Mouse (Mus musculus) limb, embryonic 14.5 days (tissue): ENCODE measurements at regions not wholly inside any gene's neighbourhood (a gene's known extent, or its start where the extent isn't known, plus 50 kb on each side); places are given as distances from the start of the nearest gene placed in this dataset.

Experiments
- ATAC-seq: fragments of 200-750 bp; cut with Nextera tagmentation; 2 replicates; pipeline ENCODE4 v1.8.0; 2017; ENCODE audit warnings: low read depth, moderate number of reproducible peaks, moderate TSS enrichment; ENCODE audit not compliant: low FRiP score
- DNase-seq: peaks from one replicate; pipeline ENCODE4 v3.0.0-alpha.2; 2015; ENCODE audit warnings: low spot score
- H3K27ac ChIP-seq: fragments of 300-500 bp; sonication (generic); replicated peaks from 2 replicates; pipeline ENCODE4 v1.5.1; 2014; ENCODE audit warnings: low read depth, mild to moderate bottlenecking, low read length, moderate library complexity, mixed read lengths
- H3K27me3 ChIP-seq: fragments of 300-500 bp; sonication (generic); 2 replicates; pipeline ENCODE4 v1.6.1; 2014; ENCODE audit warnings: low read length, mixed read lengths; ENCODE audit not compliant: control insufficient read depth, insufficient read depth
- H3K36me3 ChIP-seq: fragments of 300-500 bp; sonication (generic); 2 replicates; pipeline ENCODE4 v1.6.1; 2014; ENCODE audit warnings: mild to moderate bottlenecking, low read length, moderate library complexity, mixed read lengths; ENCODE audit not compliant: control insufficient read depth, insufficient read depth
- H3K4me1 ChIP-seq: fragments of 300-500 bp; sonication (generic); 2 replicates; pipeline ENCODE4 v1.6.1; 2014; ENCODE audit warnings: antibody characterized with exemption, low read length, mixed read lengths; ENCODE audit not compliant: control insufficient read depth, insufficient read depth
- H3K4me2 ChIP-seq: fragments of 300-500 bp; sonication (generic); replicated peaks from 2 replicates; pipeline ENCODE4 v1.6.1; 2014; ENCODE audit warnings: low read depth, mild to moderate bottlenecking, low read length, moderate library complexity; ENCODE audit not compliant: severe bottlenecking
- H3K4me3 ChIP-seq: fragments of 300-500 bp; sonication (generic); replicated peaks from 2 replicates; pipeline ENCODE4 v1.5.1; 2014; ENCODE audit warnings: low read length
- H3K9ac ChIP-seq: fragments of 300-500 bp; sonication (generic); 2 replicates; pipeline ENCODE4 v1.6.1; 2014; ENCODE audit warnings: mild to moderate bottlenecking, low read depth, low read length, moderate library complexity; ENCODE audit not compliant: severe bottlenecking
- H3K9me3 ChIP-seq: fragments of 300-500 bp; sonication (generic); 2 replicates; pipeline ENCODE4 v1.6.1; 2016; ENCODE audit warnings: low read length; ENCODE audit not compliant: control insufficient read depth
- POLR2A ChIP-seq: fragments of 200-500 bp; IDR thresholded peaks from 2 replicates; pipeline ENCODE4 v1.8.0; 2012; ENCODE audit warnings: inconsistent platforms, mild to moderate bottlenecking, moderate library complexity, borderline replicate concordance; ENCODE audit not compliant: insufficient read depth, insufficient read length; ENCODE audit errors: extremely low read depth
- WGBS: fragments of 180-500 bp; shearing (Covaris S2); extraction: QIAGEN DNeasy Blood & Tissue Kit; methylation state at CpG from one replicate; pipeline ENCODE4 v1.1.7; 2014; 5-methylcytosine and 5-hydroxymethylcytosine counted together

DNA sequence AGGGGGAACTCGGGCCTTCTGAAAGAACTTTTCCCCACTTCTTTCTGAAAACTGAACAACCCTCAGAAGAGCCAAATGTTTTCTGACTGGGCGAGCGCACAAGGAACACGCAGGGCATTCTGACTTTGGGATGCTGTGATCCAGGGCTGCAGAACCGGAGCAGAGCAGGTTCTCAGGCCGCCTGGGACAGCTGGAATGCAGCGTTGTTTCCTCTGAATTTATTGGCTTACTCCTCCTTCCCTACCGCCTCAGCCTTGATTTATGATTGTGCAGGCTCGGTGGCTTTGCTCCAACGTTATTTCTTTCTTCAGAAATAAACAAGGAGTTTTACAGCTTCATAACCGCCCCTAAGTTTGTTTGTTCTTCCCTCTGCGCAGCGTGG is 226.7 kb upstream of the Jun start:
- DNase-seq (peak; percentile 83), ATAC-seq (peak; percentile 80)
- Histone ChIP-seq H3K9ac (peak overlapping the region; percentile 40), H3K4me3 (no peak overlapping the region), H3K4me2 (peak overlapping the region; percentile 33), H3K27me3 (no peaks in the 10 kb centered on the region), H3K27ac (peak overlapping the region; percentile 77), H3K9me3 (no peaks in the 10 kb centered on the region), H3K4me1 (peaks cover 24% of the 10 kb centered on the region), H3K36me3 (no peaks in the 10 kb centered on the region)
- WGBS: 4% methylated on average over 13 of the region's 13 CpGs
- TF ChIP-seq POLR2A: no peak

DNA sequence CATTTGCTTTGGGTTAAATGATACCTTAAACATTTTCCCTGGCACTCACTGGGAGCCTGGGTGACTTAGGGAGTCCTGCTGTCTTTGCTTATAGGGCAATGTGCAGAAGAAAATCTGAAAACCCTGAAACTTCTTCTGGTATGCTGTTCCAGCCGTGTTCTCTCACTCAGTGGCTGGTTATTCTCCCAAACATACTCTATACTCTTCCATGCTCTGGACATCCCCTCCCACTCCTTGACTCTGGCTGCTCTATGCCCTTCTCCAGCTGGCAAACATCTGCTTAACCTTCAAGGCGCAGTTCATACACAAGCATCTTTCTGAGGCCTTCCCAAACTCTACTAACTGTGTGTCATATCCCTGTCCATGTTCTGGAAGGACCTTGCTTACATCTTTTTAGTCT is 227.2 kb upstream of the Jun start:
- no peak overlapping the region for H3K4me3 ChIP-seq
- peak overlapping the region; percentile 77; the same call in 1 of the 2 replicates for H3K27ac ChIP-seq
- H3K9me3 ChIP-seq: no peaks in the 10 kb centered on the region
- H3K36me3 ChIP-seq: no peaks in the 10 kb centered on the region
- TF ChIP-seq POLR2A: no peak
- peaks cover 24% of the 10 kb centered on the region for H3K4me1 ChIP-seq
- H3K4me2 ChIP-seq: no peak overlapping the region
- ATAC-seq (no peak), DNase-seq (no peak)
- no peak overlapping the region for H3K9ac ChIP-seq
- WGBS: 36% methylated on average over 2 of the region's 2 CpGs
- no peaks in the 10 kb centered on the region for H3K27me3 ChIP-seq

DNA sequence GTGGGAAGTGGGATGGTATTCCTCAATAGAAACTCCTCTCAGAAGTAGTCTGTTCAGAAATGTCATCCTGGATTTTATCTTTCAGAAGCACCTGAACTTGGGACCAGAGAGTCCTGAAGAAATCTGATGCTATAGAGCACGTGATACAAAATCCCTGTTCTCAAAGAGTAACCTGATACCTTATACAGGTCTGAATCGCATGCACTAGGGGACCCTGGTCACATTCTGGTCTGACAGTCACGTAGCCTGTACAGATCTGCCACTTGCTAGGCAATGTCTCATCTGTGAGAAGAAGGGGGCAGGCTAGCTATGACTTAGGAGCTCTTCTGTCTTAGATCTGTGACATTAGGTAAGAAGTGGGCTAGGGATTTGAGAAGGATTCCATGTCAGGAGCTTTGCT is 230.1 kb upstream of the Jun start:
- Histone ChIP-seq H3K27ac (no peak overlapping the region), H3K4me2 (no peak overlapping the region), H3K9me3 (no peaks in the 10 kb centered on the region), H3K36me3 (no peaks in the 10 kb centered on the region), H3K4me1 (peaks cover 24% of the 10 kb centered on the region), H3K4me3 (no peak overlapping the region), H3K9ac (no peak overlapping the region), H3K27me3 (no peaks in the 10 kb centered on the region)
- DNase-seq (no peak), ATAC-seq (no peak)
- no peak for TF ChIP-seq POLR2A
- 16% methylated on average over 3 of the region's 3 CpGs for WGBS

DNA sequence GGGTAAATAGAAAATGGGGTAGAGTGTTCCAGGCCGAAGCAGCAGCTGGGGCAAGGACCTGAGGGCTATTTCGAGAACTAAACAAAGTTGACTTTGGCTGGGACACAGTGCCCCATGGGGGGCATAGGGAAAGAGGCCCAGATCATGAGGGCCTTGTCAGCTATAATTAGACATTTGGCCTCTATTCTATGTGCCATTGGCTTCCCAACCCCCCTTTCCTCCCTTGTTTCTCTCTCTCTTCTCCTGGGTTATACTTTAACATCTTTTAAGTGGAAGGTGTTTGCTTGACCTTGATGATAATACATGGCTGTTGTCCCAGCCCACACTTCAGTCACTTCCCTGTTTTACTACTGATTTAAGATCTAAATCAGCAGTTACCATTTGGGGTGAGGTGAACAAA is 231.8 kb upstream of the Jun start:
- no peak overlapping the region for H3K4me2 ChIP-seq
- WGBS: 83% methylated on average over 2 of the region's 2 CpGs
- H3K4me3 ChIP-seq: no peak overlapping the region
- H3K27me3 ChIP-seq: no peaks in the 10 kb centered on the region
- DNase-seq (no peak), ATAC-seq (no peak)
- H3K4me1 ChIP-seq: peaks cover 11% of the 10 kb centered on the region
- H3K9ac ChIP-seq: no peak overlapping the region
- no peaks in the 10 kb centered on the region for H3K9me3 ChIP-seq
- H3K36me3 ChIP-seq: no peaks in the 10 kb centered on the region
- no peak overlapping the region for H3K27ac ChIP-seq
- TF ChIP-seq POLR2A: no peak

DNA sequence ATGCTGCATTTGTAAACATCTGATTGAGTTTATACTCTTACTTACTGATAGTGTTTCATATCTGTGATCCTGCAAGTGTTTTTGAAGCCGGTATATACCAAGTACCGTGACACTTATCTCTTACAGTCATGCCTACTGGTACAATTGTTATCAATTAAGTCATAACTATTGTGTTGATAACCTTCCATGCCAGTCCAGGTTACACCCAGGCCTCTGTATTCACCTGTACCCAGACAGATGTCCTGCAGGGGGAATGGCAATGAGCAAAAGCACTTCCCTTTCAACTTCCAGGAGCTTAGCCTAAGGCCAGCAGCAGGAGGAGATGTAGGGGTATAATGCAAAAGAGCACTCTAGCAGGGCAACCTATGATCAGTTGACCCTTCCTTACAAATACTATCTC is 232.2 kb upstream of the Jun start:
- H3K4me3 ChIP-seq: no peak overlapping the region
- H3K36me3 ChIP-seq: no peaks in the 10 kb centered on the region
- TF ChIP-seq POLR2A: no peak
- H3K27me3 ChIP-seq: no peaks in the 10 kb centered on the region
- H3K9me3 ChIP-seq: no peaks in the 10 kb centered on the region
- H3K9ac ChIP-seq: no peak overlapping the region
- ATAC-seq: no peak
- H3K27ac ChIP-seq: no peak overlapping the region
- WGBS: 96% methylated on average over 2 of the region's 2 CpGs
- no peak for DNase-seq
- peaks cover 7% of the 10 kb centered on the region for H3K4me1 ChIP-seq
- H3K4me2 ChIP-seq: no peak overlapping the region

DNA sequence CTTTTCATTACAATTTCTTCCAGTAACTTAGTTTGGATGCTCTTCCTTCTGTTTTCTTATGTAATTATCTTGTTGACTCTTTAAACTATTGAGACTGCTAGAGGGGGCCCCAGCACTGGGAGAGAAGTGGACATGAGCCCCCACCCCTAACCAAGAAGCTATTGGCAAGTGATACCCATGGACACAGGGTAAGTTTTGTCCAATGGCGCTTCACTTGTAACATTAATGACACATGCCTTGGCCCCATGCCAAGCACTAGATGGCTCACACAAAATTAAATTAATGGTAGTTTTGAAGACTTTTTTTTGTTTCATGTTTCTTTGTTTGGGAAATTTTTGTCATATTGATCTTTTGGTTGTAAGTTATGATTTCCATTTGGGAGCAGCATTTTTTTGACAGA is 232.7 kb upstream of the Jun start:
- Histone ChIP-seq H3K4me3 (no peak overlapping the region), H3K27ac (no peak overlapping the region), H3K4me1 (peaks cover 6% of the 10 kb centered on the region), H3K9me3 (no peaks in the 10 kb centered on the region), H3K36me3 (no peaks in the 10 kb centered on the region), H3K27me3 (no peaks in the 10 kb centered on the region), H3K4me2 (no peak overlapping the region), H3K9ac (no peak overlapping the region)
- 80% methylated on average over 1 of the region's 1 CpGs for WGBS
- DNase-seq (no peak), ATAC-seq (no peak)
- TF ChIP-seq POLR2A: no peak
